Comparison of ENCODE assay signal across 8 mouse cellular contexts in the genomic region with DNA sequence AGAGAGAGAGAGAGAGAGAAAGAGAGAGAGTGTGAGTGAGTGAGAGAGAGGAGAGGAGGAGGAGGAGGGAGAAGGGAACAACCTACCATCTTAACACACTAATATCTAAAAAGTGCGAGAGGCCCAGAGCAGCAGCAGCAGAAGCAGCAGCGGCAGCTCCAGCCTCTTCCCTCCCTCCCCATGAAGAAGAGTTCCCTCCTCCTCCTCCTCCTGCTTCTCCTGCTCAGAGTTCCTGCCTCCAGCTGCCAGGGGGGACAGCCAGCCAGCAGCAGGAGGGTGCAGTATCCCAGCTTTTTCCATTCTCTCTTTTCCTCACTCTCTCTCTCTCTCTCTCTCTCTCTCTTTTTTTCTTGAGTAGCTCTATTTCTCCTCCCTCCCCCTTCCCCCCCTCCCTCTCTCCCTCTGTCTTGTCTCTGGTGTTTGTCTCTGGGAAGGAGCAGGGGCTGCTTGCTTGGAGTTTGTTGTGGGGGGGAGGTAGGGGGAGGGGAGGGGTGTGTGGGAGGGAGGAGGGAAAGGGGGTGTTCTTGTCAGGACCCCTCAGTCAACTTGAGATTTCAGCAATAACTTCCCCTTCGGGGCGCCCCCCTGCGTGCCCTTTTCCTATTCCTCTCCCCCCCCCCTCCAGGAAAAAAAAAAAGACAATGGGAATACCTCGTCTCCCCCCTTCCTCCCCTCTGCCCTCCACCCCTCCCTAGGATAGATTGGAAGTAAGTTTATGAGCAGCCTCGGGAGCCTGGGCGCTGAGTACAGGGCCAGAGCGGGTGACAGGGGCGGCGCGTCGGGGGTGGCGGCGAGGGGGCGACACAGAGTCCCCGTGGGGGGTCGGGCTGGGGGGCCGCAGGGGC.
A peak's percentile ranks its signal among the peaks of the same experiment; 100 is the strongest.
DNase-seq lines count a peak whose midpoint lies in the region; ATAC-seq and TF ChIP-seq lines count a peak whose summit lies in the region.

No protein-coding gene starts in this region.

- peaks cover 5% of the 10 kb centered on the region; the same call in 1 of the 2 replicates for H3K4me1 ChIP-seq in brown adipose tissue, adult 24 weeks (ENCODE audit: control insufficient read depth, insufficient read depth, insufficient read length, low read length)
- peaks cover 33% of the 10 kb centered on the region for H3K4me1 ChIP-seq in forebrain, embryonic 12.5 days
- peaks cover 15% of the 10 kb centered on the region; the same call in 1 of the 2 replicates for H3K4me1 ChIP-seq in heart, postnatal 0 days (ENCODE audit: control insufficient read depth, insufficient read depth)
- no peaks in the 10 kb centered on the region for H3K4me1 ChIP-seq in olfactory bulb, adult 2 months (ENCODE audit: control insufficient read depth, insufficient read depth, low read length)

- WGBS in forebrain, embryonic 12.5 days: 2% methylated on average over 16 of the region's 19 CpGs
- WGBS in heart, postnatal 0 days: under 1% methylated on average over 14 of the region's 19 CpGs
- 3% methylated on average over 19 of the region's 19 CpGs for WGBS in olfactory bulb, adult 2 months

- no peaks in the 10 kb centered on the region for H3K36me3 ChIP-seq in forebrain, embryonic 12.5 days (replicated peaks)
- no peaks in the 10 kb centered on the region for H3K36me3 ChIP-seq in heart, postnatal 0 days (replicated peaks; ENCODE audit: control insufficient read depth, insufficient read depth, low read length)

- H3K4me3 ChIP-seq in brown adipose tissue, adult 24 weeks (ENCODE audit: insufficient read depth, low read depth, low read length): peak overlapping the region; percentile 77
- peak overlapping the region; percentile 63 for H3K4me3 ChIP-seq in forebrain, embryonic 12.5 days (replicated peaks)
- peak overlapping the region; percentile 87 for H3K4me3 ChIP-seq in heart, postnatal 0 days (ENCODE audit: low read depth, low read length)
- peak overlapping the region; percentile 75 for H3K4me3 ChIP-seq in olfactory bulb, adult 2 months (ENCODE audit: insufficient read depth, low read depth, low read length)

- no peaks in the 10 kb centered on the region for H3K27me3 ChIP-seq in forebrain, embryonic 12.5 days
- no peaks in the 10 kb centered on the region for H3K27me3 ChIP-seq in heart, postnatal 0 days (ENCODE audit: control insufficient read depth, insufficient read depth, low read length)

- no peak for TF ChIP-seq POLR2A in olfactory bulb, adult 2 months (IDR thresholded peaks at IDR 0.05; ENCODE audit: insufficient read depth, low read depth, low read length)

- peak overlapping the region; percentile 81 for H3K27ac ChIP-seq in brown adipose tissue, adult 24 weeks (replicated peaks; ENCODE audit: low read depth, low read length)
- peak overlapping the region; percentile 100 for H3K27ac ChIP-seq in forebrain, embryonic 12.5 days
- H3K27ac ChIP-seq in heart, postnatal 0 days (ENCODE audit: low read depth): peak overlapping the region; percentile 99
- peak overlapping the region; percentile 95 for H3K27ac ChIP-seq in olfactory bulb, adult 2 months (ENCODE audit: insufficient read depth, low read depth, low read length)

- H3K9ac ChIP-seq in forebrain, embryonic 12.5 days: peak overlapping the region; percentile 93
- peak overlapping the region; percentile 90 for H3K9ac ChIP-seq in heart, postnatal 0 days (replicated peaks; ENCODE audit: low read depth, low read length)

- H3K9me3 ChIP-seq in forebrain, embryonic 12.5 days: no peaks in the 10 kb centered on the region
- H3K9me3 ChIP-seq in heart, postnatal 0 days (replicated peaks; ENCODE audit: control insufficient read depth, low read length): no peaks in the 10 kb centered on the region

- ATAC-seq in forebrain, embryonic 12.5 days (ENCODE audit: low FRiP score): peak; percentile 62
- peak; percentile 34 for ATAC-seq in heart, postnatal 0 days (ENCODE audit: insufficient read depth, low read depth)

- no peak for TF ChIP-seq CTCF in heart, postnatal 0 days (IDR thresholded peaks at IDR 0.05; ENCODE audit: low read depth)
- no peak for TF ChIP-seq CTCF in olfactory bulb, adult 2 months (IDR thresholded peaks at IDR 0.05; ENCODE audit: insufficient read depth, low read depth, low read length)

- no peak for TF ChIP-seq EP300 in heart, postnatal 0 days (IDR thresholded peaks at IDR 0.05; ENCODE audit: low read depth)

- peak; percentile 22 to 42 for DNase-seq in CD8-positive naive resting alpha-beta T cell, adult 2 months (ENCODE audit: low read depth in 2 of 2, low spot score in 2 of 2)
- peak; percentile 74 for DNase-seq in heart, postnatal 0 days (ENCODE audit: low spot score)
- peak; percentile 30 to 69 for DNase-seq in layer of hippocampus, adult 18-20 months (ENCODE audit: low spot score in 2 of 2)
- peak; percentile 55 to 60 for DNase-seq in lung, adult 18-20 months
- DNase-seq in thymus, postnatal 0 days (ENCODE audit: low spot score): peak; percentile 46

- H3K4me2 ChIP-seq in forebrain, embryonic 12.5 days: peak overlapping the region; percentile 84
- peak overlapping the region; percentile 92 for H3K4me2 ChIP-seq in heart, postnatal 0 days (ENCODE audit: low read depth, low read length)

Comparison
In these comparisons a context has a peak if more than half of its experiments do, and no peak if none do; other contexts are left out.
1. Peak in every context shown above with its lines: DNase-seq, ATAC-seq, H3K4me3 ChIP-seq and H3K27ac ChIP-seq.